In the genomic region with DNA sequence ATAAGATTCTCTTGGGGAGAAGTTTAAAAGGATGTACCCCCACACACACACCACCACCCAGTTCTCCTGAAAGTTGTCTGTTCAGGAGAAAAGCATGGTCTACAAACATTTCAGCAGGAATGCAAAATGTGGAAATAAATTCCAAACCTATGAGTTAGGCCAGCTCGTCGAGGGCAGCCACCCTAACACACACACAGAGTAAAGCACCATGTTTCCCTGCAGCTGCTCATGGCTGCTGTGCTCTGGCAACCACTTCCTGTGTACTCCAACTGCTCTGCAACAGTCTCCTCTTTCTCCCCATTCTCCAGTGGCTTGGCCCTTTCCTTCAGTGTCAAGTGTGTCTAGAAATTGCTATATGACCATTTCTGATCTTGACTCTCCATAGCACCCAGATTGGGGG, we compare ENCODE assay signal across 34 mouse cellular contexts. TPM values are rescaled to one million over a fixed set of nuclear protein-coding genes. Genes with fewer than 3 reads are reported as not detected.
DNase-seq lines count a peak whose midpoint lies in the region; TF ChIP-seq lines count a peak whose summit lies in the region.
"Had no signal": no experiment of that assay in that cellular context is flagged by ENCODE, and none has a peak within 500 bp of the region (broad histone marks: within the 10 kb centered on the region; RNA-seq: fewer than 3 reads in every experiment).

No protein-coding gene starts in this region.

- TF ChIP-seq POLR2A in embryonic fibroblast, embryonic 13.5 days (IDR thresholded peaks at IDR 0.05; ENCODE audit: low read depth, low read length): no peak

- peak overlapping the region; percentile 43 for H3K27ac ChIP-seq in embryonic fibroblast, embryonic 13.5 days (ENCODE audit: insufficient read depth, low read length)
- H3K27ac ChIP-seq: embryonic facial prominence, embryonic 12.5 days; forebrain, embryonic 10.5 days; forebrain, embryonic 15.5 days; heart, embryonic 15.5 days; kidney, embryonic 15.5 days; layer of hippocampus, adult 2 months; limb, embryonic 10.5 days; limb, embryonic 15.5 days; liver, embryonic 13.5 days; macrophage; midbrain, embryonic 13.5 days; neural tube, embryonic 15.5 days; stomach, embryonic 15.5 days had no signal

- H3K4me3 ChIP-seq in embryonic fibroblast, embryonic 13.5 days (ENCODE audit: insufficient read depth, low read length): no peak overlapping the region
- H3K4me3 ChIP-seq: embryonic facial prominence, embryonic 12.5 days; forebrain, embryonic 10.5 days; forebrain, embryonic 15.5 days; heart, embryonic 15.5 days; kidney, embryonic 15.5 days; layer of hippocampus, adult 2 months; limb, embryonic 10.5 days; limb, embryonic 15.5 days; liver, embryonic 13.5 days; midbrain, embryonic 13.5 days; neural tube, embryonic 15.5 days; stomach, embryonic 15.5 days had no signal

- H3K4me1 ChIP-seq in embryonic fibroblast, embryonic 13.5 days (ENCODE audit: control insufficient read depth, insufficient read depth, low read length): peaks cover 9% of the 10 kb centered on the region
- H3K4me1 ChIP-seq: embryonic facial prominence, embryonic 12.5 days; forebrain, embryonic 10.5 days; forebrain, embryonic 15.5 days; kidney, embryonic 15.5 days; limb, embryonic 10.5 days; limb, embryonic 15.5 days; midbrain, embryonic 13.5 days; neural tube, embryonic 15.5 days; stomach, embryonic 15.5 days had no signal

- DNase-seq in 3T3-L1 (ENCODE audit: low read depth, low spot score) (peak; percentile 64), 416B (ENCODE audit: low read depth) (peak; percentile 28)
- peak; percentile 38 for DNase-seq in thymus, postnatal 14 days
- no peak for DNase-seq in kidney, postnatal 4 days
- no peak for DNase-seq in adrenal gland, adult 8-10 months
- no peak for DNase-seq in layer of hippocampus, postnatal 14 days (ENCODE audit: low spot score in 2 of 2)
- DNase-seq: adrenal gland, adult 2 months; cerebellum, adult 2 months; cerebellum, postnatal 14 days; kidney, adult 18-20 months; kidney, postnatal 25 days; layer of hippocampus, postnatal 36 days; liver, embryonic 13.5 days; right cerebral cortex, postnatal 25 days had no signal

- no peak for TF ChIP-seq CTCF in embryonic fibroblast, embryonic 13.5 days (IDR thresholded peaks at IDR 0.05; ENCODE audit: borderline replicate concordance, insufficient read depth, low read length)

RNA-seq across cellular contexts. Expression of a gene that starts 16.4 kb away (rescaled TPM):
- polyA plus RNA-seq in embryonic fibroblast, embryonic 13.5 days (2011; ENCODE audit: insufficient read length, low read depth, missing spikeins): not detected in 2 replicates
- 10 to 100 TPM in 2 of 4 experiments, 1 to 10 TPM in 2; 9.2 to 45.4 (median 18.7) TPM for total RNA-seq in adrenal gland, adult 8-10 months (2022)
- under 1 TPM in 1 of 2 experiments, not detected in 1; 0.36 TPM for total RNA-seq in layer of hippocampus, postnatal 14 days (2021)
- total RNA-seq: gastrocnemius, adult 8-10 months; heart, postnatal 25 days; layer of hippocampus, adult 2 months; layer of hippocampus, postnatal 36 days; megakaryocyte-erythroid progenitor cell, adult 5-6 weeks; MEL had no signal
- polyA plus RNA-seq: forebrain, embryonic 10.5 days; heart, embryonic 15.5 days; hindbrain, embryonic 11.5 days; hindbrain, embryonic 16.5 days; intestine, embryonic 14.5 days; kidney, embryonic 15.5 days; limb, embryonic 10.5 days; liver, embryonic 13.5 days; midbrain, embryonic 13.5 days; stomach, embryonic 15.5 days had no signal

RNA-seq across cellular contexts. Expression of a gene that starts 45.1 kb away (rescaled TPM):
- 202 and 238 TPM in 2 replicates for polyA plus RNA-seq in embryonic fibroblast, embryonic 13.5 days (2011; ENCODE audit: insufficient read length, low read depth, missing spikeins)
- 100 to 1,000 TPM; 108 to 165 (median 135) TPM for total RNA-seq in adrenal gland, adult 8-10 months (2022)
- total RNA-seq in layer of hippocampus, postnatal 14 days (2021): 100 to 1,000 TPM; 150 to 156 TPM

Comparison
In these comparisons a context has a peak if more than half of its experiments do, and no peak if none do; other contexts are left out.
1. DNase-seq: peak in 3T3-L1 (single experiment), 416B (single experiment) and thymus, postnatal 14 days (single experiment); none in kidney, postnatal 4 days (0 of 2), adrenal gland, adult 8-10 months (single experiment) and layer of hippocampus, postnatal 14 days (0 of 2).
2. RNA of a gene that starts 16.4 kb away (total RNA-seq): 9.2 to 45.4 TPM in adrenal gland, adult 8-10 months; 0.36 TPM in layer of hippocampus, postnatal 14 days; every median in the first group is over 4 times any median in the second.